Mouse (Mus musculus): ENCODE measurements around the gene Gm4763.
"Not testable (repeated sequence)": the region's sequence is repeated elsewhere in the genome, so short reads cannot be mapped to it uniquely, and the experiment has no call there.

The Gm4763 gene

DNA sequence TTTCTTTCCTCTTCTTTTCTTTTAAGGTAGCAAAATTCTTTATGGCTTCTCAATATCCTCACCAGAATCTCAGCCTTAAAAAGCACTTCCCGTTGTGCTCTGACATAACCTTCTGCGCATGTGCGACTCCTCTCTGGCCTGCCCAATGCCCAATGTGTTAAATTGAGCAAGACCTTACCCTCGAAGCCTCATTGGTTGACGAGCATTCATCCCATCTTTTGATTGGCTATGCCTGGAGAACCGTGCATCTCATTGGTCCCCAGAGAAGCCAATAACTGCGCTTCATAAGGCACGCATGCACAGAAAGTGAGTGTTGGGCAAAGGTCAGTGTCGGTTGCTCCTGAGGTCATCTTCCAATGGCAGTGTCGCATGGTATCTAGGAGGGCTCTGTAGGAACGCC, at the start of gene Gm4763:
TSS of gene Gm4763 (minus strand) at position 101 of the 400 bp plus-strand sequence.
- not testable (repeated sequence) for DNase-seq (ENCODE audit: low spot score in 2 of 2)

- DNase-seq (ENCODE audit: low spot score in 2 of 2), result no peak
Measured at GRCm38 (mm10) chr7:24776145-24776544, 49.4 kb upstream of the Gm4763 start.

GRCm38 (mm10) chr7:24773942-24774535, 47.3 kb upstream of the Gm4763 start:
- DNase-seq (ENCODE audit: low spot score in 2 of 2), result no peak

GRCm38 (mm10) chr7:24771361-24771760, 44.7 kb upstream of the Gm4763 start:
- DNase-seq (ENCODE audit: low spot score in 2 of 2), result no peak

- DNase-seq (ENCODE audit: low spot score in 2 of 2), result no peak
Measured at GRCm38 (mm10) chr7:24762574-24762973, 35.9 kb upstream of the Gm4763 start.

DNA sequence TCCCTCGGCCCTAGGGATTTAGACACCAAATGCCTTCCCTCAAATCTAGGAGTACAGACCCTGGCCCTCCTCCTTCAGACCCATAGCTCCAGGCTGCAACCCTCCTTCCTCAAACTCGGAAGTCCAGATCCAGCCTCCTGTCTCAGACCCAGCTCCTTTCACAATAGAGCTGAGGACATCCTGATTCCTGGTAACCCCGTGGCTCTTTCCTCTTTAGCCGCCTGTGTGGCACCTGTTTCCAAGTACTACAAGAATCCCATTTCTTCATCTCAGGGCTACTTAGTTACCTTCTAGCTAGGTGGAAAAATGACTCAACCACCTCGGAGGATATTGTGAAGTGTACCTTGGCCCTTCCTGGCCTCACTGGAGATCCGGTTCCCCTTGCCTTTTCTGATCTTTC, 34.5 kb upstream of the Gm4763 start:
- no peak for DNase-seq (ENCODE audit: low spot score in 2 of 2)

DNA sequence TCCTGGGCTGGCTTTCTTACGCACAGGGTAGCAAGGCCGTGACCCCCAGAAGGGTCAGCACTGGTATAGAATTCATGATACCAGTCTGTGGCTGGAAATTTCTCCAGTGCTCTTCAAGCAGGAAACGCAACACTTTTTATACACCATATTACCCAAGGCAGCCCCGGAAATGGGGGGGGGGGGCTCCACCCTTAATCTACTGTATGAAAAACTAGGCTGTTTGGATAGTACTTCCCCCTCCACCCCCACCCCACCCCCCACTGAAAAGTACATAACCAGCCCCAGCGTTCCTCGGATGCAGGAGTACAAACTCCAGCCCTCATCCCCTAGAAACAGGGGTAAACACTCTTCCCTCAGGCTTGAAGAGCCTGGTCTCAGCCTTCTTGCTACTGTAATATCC, 33.5 kb upstream of the Gm4763 start, which contains the start of gene Cd177:
TSS of gene Cd177 (minus strand) at position 101 of the 400 bp plus-strand sequence.
- no peak for DNase-seq (ENCODE audit: low spot score in 2 of 2)

- no peak for DNase-seq (ENCODE audit: low spot score in 2 of 2)
Measured at GRCm38 (mm10) chr7:24758520-24758919, 31.8 kb upstream of the Gm4763 start.

DNA sequence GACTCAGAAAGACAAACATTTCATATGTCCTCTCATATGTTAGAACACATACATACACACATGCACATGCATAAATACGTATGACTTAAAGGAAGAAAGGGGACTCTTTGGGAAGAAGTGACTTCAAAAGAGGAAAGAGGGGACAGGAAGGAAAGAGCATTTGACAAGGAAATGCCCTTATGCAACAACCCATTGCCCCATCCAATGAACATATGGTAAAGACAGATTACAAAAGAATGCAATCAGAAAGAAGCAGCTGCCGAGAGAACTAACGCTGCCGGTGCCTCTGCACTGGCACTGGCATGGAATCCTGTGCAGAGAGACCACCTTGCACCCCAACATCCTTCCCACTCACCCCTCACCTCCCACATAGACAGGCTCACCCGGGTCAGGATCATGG, 26.8 kb upstream of the Gm4763 start:
- DNase-seq (ENCODE audit: low spot score in 2 of 2), result no peak

DNA sequence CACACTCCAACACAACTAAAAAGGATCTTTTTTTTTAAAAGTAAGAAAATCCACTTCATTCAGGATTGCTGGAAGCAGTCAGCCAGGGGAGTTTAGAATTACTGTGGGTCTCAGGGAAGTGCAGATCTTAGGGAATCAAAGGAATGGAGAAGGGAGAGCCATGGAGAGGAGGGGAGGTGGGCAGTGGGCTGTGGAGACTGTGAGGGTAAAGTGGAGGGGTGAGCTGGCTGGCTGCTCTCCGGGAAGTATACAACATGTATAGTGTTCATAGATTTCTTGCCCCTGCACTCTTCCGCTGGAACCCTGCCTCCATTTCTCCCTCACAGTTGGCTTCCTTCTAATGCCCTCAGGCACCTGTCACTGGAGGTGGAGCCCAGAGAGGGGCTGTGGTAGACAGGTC, 24.9 kb upstream of the Gm4763 start:
- DNase-seq (ENCODE audit: low spot score in 2 of 2), result no peak

DNA sequence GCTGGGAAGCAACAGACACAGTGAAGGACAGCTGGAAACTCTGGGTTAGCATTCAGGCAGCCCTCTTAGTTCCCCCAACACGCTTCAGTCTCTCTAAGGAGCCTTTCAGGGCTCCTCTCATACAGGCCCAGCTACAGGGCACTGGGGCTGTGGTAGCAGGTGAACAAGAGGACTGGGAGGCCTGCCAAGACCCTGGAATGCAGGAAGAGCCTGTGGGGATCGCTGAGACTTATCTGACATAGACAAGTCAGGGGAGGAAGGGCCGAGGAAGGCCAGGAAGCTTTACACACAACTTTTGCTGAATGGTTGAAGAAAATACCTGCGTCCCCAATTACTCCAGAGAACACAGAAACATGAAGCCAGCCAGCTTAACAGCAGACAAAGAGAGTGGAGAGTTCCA, 24.0 kb upstream of the Gm4763 start:
- no peak for DNase-seq (ENCODE audit: low spot score in 2 of 2)

DNA sequence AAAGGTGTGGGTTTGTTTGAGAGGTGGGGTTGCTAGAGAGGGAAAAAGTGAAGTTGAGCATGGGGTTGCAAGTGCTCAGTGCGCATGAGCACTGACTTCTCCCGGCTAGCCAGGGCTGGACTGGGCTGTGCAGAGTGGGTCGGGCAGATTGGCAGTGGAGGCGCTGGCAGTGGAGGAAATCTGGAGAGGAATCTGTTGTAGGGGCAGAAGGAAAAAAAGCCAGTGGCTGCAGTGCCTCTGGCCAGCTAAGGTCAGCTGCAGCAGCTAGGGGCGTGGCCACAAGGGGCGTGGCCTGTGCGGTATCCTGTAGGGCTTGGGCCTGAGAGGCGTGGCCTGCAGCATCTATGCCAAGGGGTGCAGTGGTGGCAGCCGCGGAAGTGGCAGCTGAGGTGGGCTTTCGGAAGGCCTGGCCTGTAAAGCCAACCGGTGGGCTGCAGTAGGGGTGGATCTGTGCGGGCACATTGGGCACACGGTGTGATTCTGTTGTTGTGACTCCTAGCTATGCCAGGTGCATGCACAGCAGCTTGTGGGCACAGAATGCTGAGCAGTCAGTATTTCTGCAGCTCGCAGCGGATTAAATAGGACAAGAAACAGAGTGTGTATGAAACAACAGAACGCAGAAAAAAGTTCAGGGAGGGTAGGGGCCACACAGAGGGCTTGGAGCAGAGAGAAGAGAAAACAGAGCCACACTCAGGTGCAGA, 9.4 kb upstream of the Gm4763 start:
- DNase-seq (ENCODE audit: low spot score in 2 of 2), result peak in 1 of 2 experiments; percentile 10

DNA sequence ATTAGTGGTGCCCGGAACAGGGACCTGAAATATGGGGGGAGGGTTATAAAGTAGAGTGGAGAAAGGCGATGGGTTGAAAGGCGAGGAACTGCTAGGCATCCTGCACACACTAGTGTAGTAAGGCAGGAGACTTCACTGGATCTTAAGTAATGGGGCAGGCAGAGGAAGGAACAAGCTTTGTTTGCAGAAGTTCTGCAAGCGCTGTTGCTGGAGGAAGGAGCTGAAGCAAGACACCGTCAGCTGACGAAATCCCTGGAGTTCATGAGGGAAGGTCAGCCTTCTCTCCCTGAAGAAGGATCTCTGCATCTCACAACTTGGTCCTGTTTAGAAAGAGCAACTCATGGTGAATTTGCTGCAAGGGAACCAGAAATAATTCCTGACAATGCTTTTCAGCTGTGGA, 11.7 kb downstream of the Gm4763 start:
- no peak for DNase-seq (ENCODE audit: low spot score in 2 of 2)

- DNase-seq (ENCODE audit: low spot score in 2 of 2), result no peak
Measured at GRCm38 (mm10) chr7:24708832-24709292, 17.8 kb downstream of the Gm4763 start, which contains the start of gene BC049730. TSS of gene BC049730 (plus strand) at chr7:24709242.

- not testable (repeated sequence) for DNase-seq (ENCODE audit: low spot score in 2 of 2)
Measured at GRCm38 (mm10) chr7:24702841-24703240, 23.9 kb downstream of the Gm4763 start.

DNA sequence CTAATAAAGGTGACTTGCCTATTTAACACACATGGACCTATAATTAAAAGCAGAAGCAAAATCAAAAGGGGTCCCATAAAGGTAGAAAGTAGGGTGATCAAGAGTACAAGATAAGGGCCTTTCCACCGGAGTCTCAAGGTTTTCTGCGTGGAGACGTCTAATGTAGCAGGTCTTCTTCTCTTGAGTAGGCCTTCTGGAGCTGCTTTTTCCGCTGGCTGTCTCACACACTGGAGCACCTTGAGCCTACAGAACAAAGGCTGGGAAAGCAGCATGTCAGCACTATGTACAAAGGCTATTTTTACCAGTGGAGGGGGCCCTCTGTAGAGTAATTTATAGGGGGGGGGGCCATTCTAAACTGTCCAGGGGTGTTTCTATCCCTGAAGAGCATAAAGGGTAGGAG, 28.8 kb downstream of the Gm4763 start:
- not testable (repeated sequence) for DNase-seq (ENCODE audit: low spot score in 2 of 2)

DNA sequence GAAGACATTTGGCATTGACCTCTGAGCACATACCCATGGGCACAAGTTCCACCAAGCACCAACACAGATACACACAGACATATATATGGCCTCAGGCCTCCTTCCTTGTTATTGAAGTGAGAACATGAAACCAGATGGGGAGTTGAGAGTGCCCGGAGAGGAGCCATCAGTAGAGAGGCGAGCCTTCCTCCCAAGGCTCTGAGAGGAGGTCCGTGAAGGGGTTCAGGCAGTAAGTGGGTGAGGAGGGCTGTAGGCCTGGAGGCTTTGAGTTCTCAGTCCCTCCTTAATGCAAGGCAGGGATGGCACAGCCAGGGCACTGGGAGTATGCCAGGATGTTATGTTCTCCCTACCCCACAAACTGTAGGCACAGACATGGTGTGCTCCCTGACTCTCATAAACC, 34.0 kb downstream of the Gm4763 start:
- DNase-seq (ENCODE audit: low spot score in 2 of 2), result not testable (repeated sequence)

GRCm38 (mm10) chr7:24687519-24687918, 39.2 kb downstream of the Gm4763 start:
- not testable (repeated sequence) for DNase-seq (ENCODE audit: low spot score in 2 of 2)

DNA sequence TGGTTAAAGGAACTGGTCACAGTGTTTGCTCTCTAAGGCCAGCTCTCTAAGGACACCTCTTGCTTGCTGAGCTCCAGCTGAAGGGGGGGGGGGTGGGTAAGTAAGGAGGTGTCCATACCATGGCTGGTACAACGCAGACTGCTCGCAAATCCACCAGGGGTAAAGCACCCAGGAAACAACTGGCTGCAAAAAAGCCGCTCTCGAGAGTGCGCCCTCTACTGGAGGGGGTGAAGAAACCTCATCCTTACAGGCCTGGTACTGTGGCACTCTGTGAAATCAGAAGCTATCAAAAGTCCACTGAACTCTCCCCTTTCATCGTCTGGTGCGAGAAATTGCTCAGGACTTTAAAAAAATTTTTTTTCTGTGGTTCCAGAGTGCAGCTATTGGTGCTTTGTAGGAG, 42.6 kb downstream of the Gm4763 start:
- DNase-seq (ENCODE audit: low spot score in 2 of 2), result not testable (repeated sequence)

- no peak for DNase-seq (ENCODE audit: low spot score in 2 of 2)
Measured at GRCm38 (mm10) chr7:24676575-24676974, 50.1 kb downstream of the Gm4763 start, which contains the start of gene Tex101. TSS of gene Tex101 (minus strand) at chr7:24676675.

DNA sequence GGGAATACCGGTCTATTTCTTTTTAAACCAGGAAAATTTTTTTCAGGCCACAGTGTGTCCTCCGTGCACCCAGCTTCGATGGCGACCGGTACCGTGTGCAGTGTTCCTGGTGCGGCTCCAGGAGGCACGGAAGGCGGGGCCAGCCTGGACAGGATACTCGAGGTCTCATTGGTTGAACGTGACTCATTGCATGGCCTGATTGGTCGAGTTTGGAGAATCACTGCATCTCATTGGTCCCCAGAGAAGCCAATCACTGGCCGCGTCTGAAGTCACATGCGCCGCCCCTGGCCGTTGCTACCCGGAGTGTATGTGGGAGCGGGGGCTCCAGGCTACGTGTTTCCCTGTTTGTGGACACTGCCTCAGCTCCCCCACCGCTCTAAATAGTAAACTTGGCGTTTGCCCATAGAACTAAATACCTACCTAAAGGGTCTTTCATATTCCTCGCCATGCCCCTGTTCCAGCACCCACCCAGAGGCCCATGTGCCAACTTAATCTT, 54.7 kb downstream of the Gm4763 start:
- no peak for DNase-seq (ENCODE audit: low spot score in 2 of 2)
